Mouse (Mus musculus): ENCODE measurements around the gene Gm49416.
"Not testable (repeated sequence)": the region's sequence is repeated elsewhere in the genome, so short reads cannot be mapped to it uniquely, and the experiment has no call there.

Gm49416 gene

GRCm38 (mm10) chr19:8875031-8875430 lies 13.7 kb upstream of the Gm49416 start:
- no peak for DNase-seq (ENCODE audit: low spot score in 2 of 2)

- peak; percentile 91 to 92 for DNase-seq (ENCODE audit: low spot score in 2 of 2)
Observed at GRCm38 (mm10) chr19:8880311-8881033, 8.3 kb upstream of the Gm49416 start, which contains the start of gene Uqcc3. Gene Uqcc3, minus strand, starts transcription at chr19:8880923.

GRCm38 (mm10) chr19:8881034-8881392 lies 7.7 kb upstream of the Gm49416 start:
- DNase-seq (ENCODE audit: low spot score in 2 of 2): no peak

GRCm38 (mm10) chr19:8883616-8884015 lies 5.1 kb upstream of the Gm49416 start, which contains the start of the genes Lbhd1 and Gm49403:
Gene Lbhd1, plus strand, starts transcription at chr19:8883732.
Gene Gm49403, plus strand, starts transcription at chr19:8883930.
- no peak for DNase-seq (ENCODE audit: low spot score in 2 of 2)

- no peak for DNase-seq (ENCODE audit: low spot score in 2 of 2)
Observed at GRCm38 (mm10) chr19:8886916-8887584, 1.7 kb upstream of the Gm49416 start.

GRCm38 (mm10) chr19:8887585-8888463 lies 902 bp upstream of the Gm49416 start:
- no peak for DNase-seq (ENCODE audit: low spot score in 2 of 2)

- DNase-seq (ENCODE audit: low spot score in 2 of 2): peak; percentile 81 to 84
Observed at GRCm38 (mm10) chr19:8892829-8893766, 4.4 kb downstream of the Gm49416 start, which contains the start of gene Ints5. Gene Ints5, plus strand, starts transcription at chr19:8893005.

- DNase-seq (ENCODE audit: low spot score in 2 of 2): no peak
Observed at GRCm38 (mm10) chr19:8895397-8895960, 6.8 kb downstream of the Gm49416 start.

- not testable (repeated sequence) for DNase-seq (ENCODE audit: low spot score in 2 of 2)
Observed at GRCm38 (mm10) chr19:8896231-8896630, 7.5 kb downstream of the Gm49416 start.

GRCm38 (mm10) chr19:8897211-8897864 lies 8.6 kb downstream of the Gm49416 start:
- peak; percentile 24 to 36 for DNase-seq (ENCODE audit: low spot score in 2 of 2)

- DNase-seq (ENCODE audit: low spot score in 2 of 2): peak; percentile 95
Observed at GRCm38 (mm10) chr19:8897865-8898495, 9.3 kb downstream of the Gm49416 start, which contains the start of gene Ganab. Gene Ganab, plus strand, starts transcription at chr19:8898071.

GRCm38 (mm10) chr19:8898576-8898975 lies 9.8 kb downstream of the Gm49416 start:
- DNase-seq (ENCODE audit: low spot score in 2 of 2): no peak

- DNase-seq (ENCODE audit: low spot score in 2 of 2): no peak
Observed at GRCm38 (mm10) chr19:8899079-8899478, 10.4 kb downstream of the Gm49416 start.

GRCm38 (mm10) chr19:8903412-8903811 lies 14.7 kb downstream of the Gm49416 start:
- DNase-seq (ENCODE audit: low spot score in 2 of 2): no peak

- no peak for DNase-seq (ENCODE audit: low spot score in 2 of 2)
Observed at GRCm38 (mm10) chr19:8908531-8908930, 19.8 kb downstream of the Gm49416 start.

GRCm38 (mm10) chr19:8911810-8912209 lies 23.1 kb downstream of the Gm49416 start:
- no peak for DNase-seq (ENCODE audit: low spot score in 2 of 2)

- no peak for DNase-seq (ENCODE audit: low spot score in 2 of 2)
Observed at GRCm38 (mm10) chr19:8914212-8914611, 25.5 kb downstream of the Gm49416 start.

GRCm38 (mm10) chr19:8919000-8919399 lies 30.3 kb downstream of the Gm49416 start:
- no peak for DNase-seq (ENCODE audit: low spot score in 2 of 2)

GRCm38 (mm10) chr19:8919684-8920072 lies 31.0 kb downstream of the Gm49416 start:
- no peak for DNase-seq (ENCODE audit: low spot score in 2 of 2)
